Mouse (Mus musculus): ENCODE results near the gene Epha3.

Epha3 gene

GRCm38 (mm10) chr16:63500975-63501393, 363.0 kb downstream of the Epha3 start:
- no peak for DNase-seq (ENCODE audit: low spot score)
